Mouse (Mus musculus) kidney, adult 2 months (tissue): Measurements from ENCODE around the gene Rab25.

Source experiments
- CTCF ChIP-seq: fragments of 200-500 bp; conservative IDR thresholded peaks from 2 replicates; pipeline ENCODE4 v1.5.1; 2011; ENCODE audit warnings: low read depth, mild to moderate bottlenecking, control low read depth, low read length, moderate library complexity, mixed read lengths; ENCODE audit not compliant: insufficient read depth, insufficient read length
- POLR2A ChIP-seq: fragments of 200-500 bp; IDR thresholded peaks from one replicate; pipeline ENCODE4 v1.6.1; 2011; ENCODE audit warnings: low read depth, low read length, control low read depth

- no peak for TF ChIP-seq CTCF
- TF ChIP-seq POLR2A: peak; percentile 100
Measured at GRCm38 (mm10) chr3:88502641-88503504, 45.2 kb downstream of the Rab25 start.
